Mouse (Mus musculus): ENCODE results near the gene Ddx4. TPM values are rescaled to one million over a fixed set of nuclear protein-coding genes. Genes with fewer than 3 reads are reported as not detected.
"Not testable (repeated sequence)": the region's sequence is repeated elsewhere in the genome, so short reads cannot be mapped to it uniquely, and the experiment has no call there.

The Ddx4 gene
- total RNA-seq, 2 experiments from 2014 or later: not detected

- no peak for TF ChIP-seq CTCF (IDR thresholded peaks at IDR 0.05)
- intact Hi-C loops (cut with DNase I): no loop called here
Observed at GRCm38 (mm10) chr13:112624622-112625021, 27.7 kb downstream of the Ddx4 start.

GRCm38 (mm10) chr13:112623656-112624055, 28.6 kb downstream of the Ddx4 start:
- Histone ChIP-seq H3K4me3 (no peak overlapping the region), H3K27ac (no peak overlapping the region)
- no peak for DNase-seq
- TF ChIP-seq CTCF (IDR thresholded peaks at IDR 0.05): no peak
- intact Hi-C loops (cut with DNase I): no loop called here

More at GRCm38 (mm10) chr13:112624622-112625021, 27.7 kb downstream of the Ddx4 start:
- no peak for DNase-seq
- Histone ChIP-seq H3K27ac (no peak overlapping the region), H3K4me3 (no peak overlapping the region)

DNA sequence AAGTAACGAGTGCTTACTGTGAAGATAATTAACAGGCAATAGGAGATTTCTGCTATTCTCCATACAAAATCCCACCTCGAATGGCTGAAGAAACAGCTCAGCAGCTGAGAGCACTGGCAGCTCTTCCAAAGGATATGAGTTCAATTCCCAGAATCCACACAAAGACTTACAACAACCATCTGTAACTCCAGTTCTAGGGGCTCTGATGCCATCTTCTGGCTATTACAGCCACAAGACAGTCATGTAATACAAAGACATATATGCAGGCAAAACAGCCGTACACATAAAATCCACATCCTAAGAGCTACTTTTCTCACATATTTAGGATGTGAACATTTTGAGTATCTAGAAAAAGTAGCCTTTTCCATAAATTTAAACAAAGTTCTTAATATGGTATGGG, 30.7 kb downstream of the Ddx4 start:
- Histone ChIP-seq H3K4me3 (no peak overlapping the region), H3K27ac (no peak overlapping the region)
- DNase-seq: no peak
- intact Hi-C loops (cut with DNase I): no loop called here
- peak; percentile 43 for TF ChIP-seq CTCF (IDR thresholded peaks at IDR 0.05)

GRCm38 (mm10) chr13:112608606-112609005, 43.7 kb downstream of the Ddx4 start:
- DNase-seq: no peak
- intact Hi-C loops (cut with DNase I): no loop called here
- no peak overlapping the region for H3K4me3 ChIP-seq
- no peak overlapping the region for H3K27ac ChIP-seq
- no peak for TF ChIP-seq CTCF (IDR thresholded peaks at IDR 0.05)

- H3K4me3 ChIP-seq: no peak overlapping the region
- no peak for DNase-seq
- no peak for TF ChIP-seq CTCF (IDR thresholded peaks at IDR 0.05)
- intact Hi-C loops (cut with DNase I): no loop called here
- no peak overlapping the region for H3K27ac ChIP-seq
Observed at GRCm38 (mm10) chr13:112604411-112604810, 47.9 kb downstream of the Ddx4 start.

DNA sequence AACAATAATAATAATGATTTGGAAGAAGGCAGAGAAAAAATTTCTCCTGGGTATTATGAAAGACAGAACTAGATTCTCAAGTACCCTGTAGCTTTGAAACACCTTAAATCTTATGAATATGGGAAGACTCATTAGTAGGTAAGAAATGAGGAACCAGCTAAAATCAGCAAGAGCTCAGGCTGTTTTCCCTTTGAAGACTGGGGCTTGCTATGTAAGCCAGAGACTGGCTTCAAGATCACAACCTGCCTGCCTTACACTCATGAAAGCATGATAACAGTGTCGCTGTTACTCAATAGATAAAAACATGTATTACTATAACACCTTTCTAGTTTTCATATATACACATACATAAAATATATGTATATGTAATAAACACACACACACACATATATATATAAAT, 48.4 kb downstream of the Ddx4 start:
- DNase-seq: no peak
- intact Hi-C loops (cut with DNase I): no loop called here
- H3K27ac ChIP-seq: no peak overlapping the region
- TF ChIP-seq CTCF (IDR thresholded peaks at IDR 0.05): no peak
- H3K4me3 ChIP-seq: no peak overlapping the region

DNA sequence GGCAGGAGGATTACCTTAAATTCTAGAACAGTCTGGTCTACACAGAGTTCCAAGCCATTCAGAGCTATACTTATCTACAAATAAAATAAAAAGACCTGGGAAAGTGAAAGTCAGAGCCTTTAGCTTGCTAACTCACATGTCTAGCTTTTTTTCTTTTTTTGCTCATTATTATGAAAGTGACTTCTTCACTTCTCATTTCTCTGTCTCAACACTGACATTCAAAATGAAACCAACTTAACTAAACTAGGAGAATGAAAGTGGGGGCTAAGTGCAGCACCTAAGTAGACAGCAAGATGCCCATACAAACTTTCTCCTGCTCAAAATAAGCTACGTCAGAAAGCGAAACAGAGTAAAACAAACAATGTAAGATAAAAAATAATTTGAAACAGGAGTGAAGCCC, 49.7 kb downstream of the Ddx4 start:
- TF ChIP-seq CTCF (IDR thresholded peaks at IDR 0.05): no peak
- no peak overlapping the region for H3K27ac ChIP-seq
- DNase-seq: no peak
- H3K4me3 ChIP-seq: no peak overlapping the region
- intact Hi-C loops (cut with DNase I): no loop called here

- H3K27ac ChIP-seq; DNase-seq; intact Hi-C loops (cut with DNase I); H3K4me3 ChIP-seq: not testable (repeated sequence)
Observed at GRCm38 (mm10) chr13:112594260-112594659, 58.0 kb downstream of the Ddx4 start, which contains the start of gene Il31ra. Gene Il31ra (minus strand): TSS chr13:112594360.

DNA sequence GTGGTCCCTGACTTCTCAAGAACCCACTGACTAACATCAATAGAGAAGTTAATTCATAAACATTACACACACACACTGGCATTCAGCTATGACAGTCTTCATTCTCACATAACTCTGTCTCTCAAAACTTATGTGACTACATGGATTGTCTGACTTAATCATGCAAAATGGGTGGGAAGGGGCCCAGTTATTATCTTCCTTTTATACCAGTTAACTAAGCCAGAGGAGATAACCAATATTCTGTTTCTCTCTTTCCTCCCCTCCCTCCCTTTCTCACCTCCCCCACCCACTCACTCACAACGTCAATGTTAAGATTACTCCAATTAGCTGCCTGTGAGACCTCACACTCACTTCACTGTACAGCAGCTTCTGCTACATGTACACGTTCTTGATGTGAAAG, 62.0 kb downstream of the Ddx4 start:
- intact Hi-C loops (cut with DNase I): no loop called here
- H3K4me3 ChIP-seq: no peak overlapping the region
- DNase-seq: no peak
- no peak overlapping the region for H3K27ac ChIP-seq
- TF ChIP-seq CTCF (IDR thresholded peaks at IDR 0.05): no peak

GRCm38 (mm10) chr13:112589625-112590024, 62.6 kb downstream of the Ddx4 start:
- intact Hi-C loops (cut with DNase I): no loop called here
- Histone ChIP-seq H3K4me3 (no peak overlapping the region), H3K27ac (no peak overlapping the region)
- no peak for TF ChIP-seq CTCF (IDR thresholded peaks at IDR 0.05)
- DNase-seq: no peak

- intact Hi-C loops (cut with DNase I): no loop called here
- Histone ChIP-seq H3K4me3 (no peak overlapping the region), H3K27ac (no peak overlapping the region)
- no peak for TF ChIP-seq CTCF (IDR thresholded peaks at IDR 0.05)
- DNase-seq: no peak
Observed at GRCm38 (mm10) chr13:112584556-112585237, 67.6 kb downstream of the Ddx4 start.

DNA sequence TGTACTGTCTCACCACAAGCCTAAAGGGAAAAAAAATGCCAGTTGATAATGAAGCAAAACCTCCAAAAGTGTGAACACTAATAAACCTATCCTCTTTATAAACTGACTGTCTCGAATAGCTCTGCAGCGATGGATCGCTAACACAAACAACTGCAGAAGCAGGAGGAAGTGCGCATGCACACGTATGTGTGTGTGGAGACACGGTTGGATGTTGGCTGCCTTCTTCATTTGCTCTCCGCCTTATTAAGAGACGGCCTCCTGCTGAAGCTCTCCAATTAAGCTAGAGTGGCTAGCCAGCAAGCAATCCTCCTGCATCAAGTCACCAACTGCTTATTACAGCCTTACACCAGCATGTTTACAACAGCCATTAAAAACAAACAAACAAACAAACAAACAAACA, 70.0 kb downstream of the Ddx4 start:
- no peak overlapping the region for H3K27ac ChIP-seq
- TF ChIP-seq CTCF (IDR thresholded peaks at IDR 0.05): no peak
- intact Hi-C loops (cut with DNase I): no loop called here
- no peak for DNase-seq
- H3K4me3 ChIP-seq: no peak overlapping the region

DNA sequence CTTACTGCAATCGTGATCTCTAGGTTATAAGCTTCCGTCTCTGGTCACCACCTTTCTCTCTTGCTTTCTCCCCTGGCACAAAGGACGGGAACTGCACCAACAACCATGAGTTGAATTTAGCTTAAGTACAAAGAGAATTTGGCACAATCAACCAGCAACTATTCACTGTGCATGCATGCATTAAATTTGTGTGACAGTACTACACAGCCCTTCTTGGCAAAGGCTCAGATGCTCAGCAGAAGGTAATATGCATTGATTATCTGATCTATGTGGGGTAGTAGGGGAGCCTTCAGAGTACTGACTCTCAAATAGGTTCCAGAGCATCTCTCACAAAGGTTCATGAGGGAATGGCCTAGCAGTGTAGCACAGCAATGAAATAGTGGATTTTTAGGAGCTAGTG, 70.5 kb downstream of the Ddx4 start:
- no peak for TF ChIP-seq CTCF (IDR thresholded peaks at IDR 0.05)
- intact Hi-C loops (cut with DNase I): no loop called here
- H3K4me3 ChIP-seq: no peak overlapping the region
- H3K27ac ChIP-seq: no peak overlapping the region
- no peak for DNase-seq

- no peak overlapping the region for H3K27ac ChIP-seq
- no peak for DNase-seq
- intact Hi-C loops (cut with DNase I): no loop called here
- TF ChIP-seq CTCF (IDR thresholded peaks at IDR 0.05): no peak
- no peak overlapping the region for H3K4me3 ChIP-seq
Observed at GRCm38 (mm10) chr13:112580590-112581320, 71.5 kb downstream of the Ddx4 start.

- H3K27ac ChIP-seq; intact Hi-C loops (cut with DNase I); H3K4me3 ChIP-seq: not testable (repeated sequence)
- DNase-seq: peak; percentile 98
Observed at GRCm38 (mm10) chr13:112578041-112578440, 74.2 kb downstream of the Ddx4 start.
